Mouse (Mus musculus): ENCODE results near the gene St3gal4.
A peak's percentile ranks its signal among the peaks of the same experiment; 100 is the strongest.

St3gal4 gene

DNA sequence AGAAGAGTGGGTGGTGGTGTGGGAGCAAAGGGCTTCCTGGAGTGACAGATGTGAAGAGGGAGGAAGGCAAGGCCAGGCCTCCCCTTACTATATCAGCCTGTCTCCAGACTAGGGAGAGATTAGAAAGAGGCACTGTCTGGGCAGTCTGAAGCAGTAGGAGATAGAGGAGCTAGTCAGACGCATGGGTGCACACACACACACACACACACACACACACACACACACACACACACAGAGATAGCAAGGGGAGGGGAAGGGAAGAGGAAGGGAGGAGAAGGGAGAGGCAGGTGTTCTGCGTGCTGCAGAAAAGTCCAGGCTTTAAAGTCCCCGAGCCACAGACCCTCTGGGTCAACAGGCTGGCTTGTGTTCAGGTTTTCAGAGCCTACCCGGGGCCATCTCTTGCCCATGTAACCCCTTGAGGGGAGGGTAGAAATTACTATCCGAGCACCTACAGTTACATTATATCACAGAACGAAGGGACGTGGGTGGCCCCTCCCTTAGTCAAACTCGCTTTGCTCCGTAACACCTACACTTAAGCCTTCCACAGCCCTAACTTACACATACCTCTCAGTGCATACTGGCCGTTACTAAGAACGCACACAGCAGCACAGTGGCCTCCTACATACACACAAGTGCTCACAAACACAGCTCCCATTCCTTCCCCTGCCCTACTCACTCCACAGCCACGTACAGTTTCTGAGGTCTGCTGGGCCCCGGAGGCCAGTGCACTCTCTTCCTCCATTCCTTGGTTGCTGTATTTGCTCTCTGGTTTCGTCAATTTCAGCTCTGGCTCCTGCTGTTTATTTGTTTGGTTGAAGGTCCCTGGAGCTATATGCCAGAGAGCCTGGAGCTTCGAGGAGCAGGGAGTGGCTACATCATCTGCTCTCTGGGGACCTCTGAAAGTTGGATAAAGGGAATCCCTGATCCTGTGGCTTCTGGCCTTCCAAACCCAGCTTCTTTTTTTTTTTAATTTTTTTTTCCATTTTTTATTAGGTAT lies 12.9 kb downstream of the St3gal4 start:
- DNase-seq, result no peak

DNA sequence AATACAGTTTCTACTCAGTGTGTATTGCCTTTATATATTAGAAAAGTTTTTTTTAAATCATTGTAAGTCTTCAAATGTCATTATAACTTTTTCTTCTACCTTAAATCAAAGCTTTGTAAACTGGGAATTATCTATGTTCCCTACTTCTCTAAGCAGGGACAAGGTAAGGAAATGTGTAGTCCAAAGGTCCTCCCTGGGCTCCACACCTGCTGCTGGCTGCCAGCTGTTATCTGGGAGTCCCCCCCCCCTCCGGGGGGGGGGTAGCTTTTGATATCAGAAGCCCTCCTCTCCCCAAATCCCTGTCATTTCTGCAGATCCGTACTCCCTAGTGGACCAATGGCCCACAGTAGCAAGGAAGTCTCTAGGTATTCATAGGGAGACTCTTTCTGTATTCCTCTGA lies 13.6 kb downstream of the St3gal4 start:
- DNase-seq, result no peak

DNA sequence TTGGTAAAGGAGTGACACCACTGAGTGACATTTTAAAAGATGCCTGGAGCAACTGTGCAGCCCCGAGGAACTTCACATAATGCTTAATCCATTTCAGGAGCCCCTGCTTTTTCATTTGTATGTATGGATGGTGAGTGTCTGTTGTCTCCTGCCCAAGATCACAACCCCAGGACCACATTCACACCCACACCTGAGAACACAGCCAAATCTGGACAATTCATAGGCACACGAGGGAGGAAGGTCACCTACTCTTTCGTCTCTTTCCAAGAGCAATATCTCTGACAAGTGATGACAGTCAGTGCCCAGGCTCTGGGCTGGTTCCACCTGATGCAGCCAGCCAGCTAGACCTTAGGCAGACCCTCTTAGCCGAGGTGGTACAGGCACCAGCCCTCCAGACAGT lies 14.4 kb downstream of the St3gal4 start:
- DNase-seq, result no peak

DNA sequence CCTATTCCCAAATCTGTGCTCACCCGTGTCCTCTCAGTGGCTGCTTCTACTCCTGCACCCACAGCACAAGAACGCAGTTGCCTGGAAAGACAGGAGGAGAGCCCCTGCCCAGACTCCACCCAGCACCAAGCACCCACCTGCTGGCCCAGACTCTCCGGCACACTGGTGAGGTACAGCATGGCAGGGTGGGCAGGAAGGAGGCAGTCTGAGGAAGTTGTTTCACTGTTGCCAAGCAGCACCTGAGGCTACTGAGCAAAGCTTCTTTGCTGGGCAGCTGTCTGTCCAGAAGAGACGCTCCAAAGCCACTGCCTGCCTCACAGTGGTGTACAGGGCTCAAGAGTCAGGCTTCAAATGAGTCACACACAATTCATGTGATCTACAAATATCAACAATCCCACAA lies 20.3 kb downstream of the St3gal4 start:
- peak; percentile 3 for DNase-seq

DNA sequence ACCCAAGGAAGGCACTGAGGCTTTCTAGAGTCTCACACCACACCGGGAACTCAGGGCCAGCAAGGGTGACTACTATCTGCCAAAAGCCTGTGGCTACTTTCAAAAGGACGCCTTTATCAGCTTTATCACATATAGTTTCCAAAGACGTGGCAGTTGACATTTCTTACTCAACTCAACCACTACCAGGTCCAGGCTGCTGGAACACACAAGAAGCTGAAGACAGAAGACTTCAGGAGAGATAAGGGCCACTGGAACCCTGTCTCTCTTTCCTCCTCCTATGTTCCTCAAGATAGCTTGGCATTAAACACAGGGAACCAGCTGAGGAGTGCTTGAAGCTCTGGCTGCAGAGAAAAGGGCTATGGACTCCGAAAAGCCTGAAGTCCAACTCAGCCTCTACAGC lies 21.2 kb downstream of the St3gal4 start:
- DNase-seq, result peak; percentile 0

DNA sequence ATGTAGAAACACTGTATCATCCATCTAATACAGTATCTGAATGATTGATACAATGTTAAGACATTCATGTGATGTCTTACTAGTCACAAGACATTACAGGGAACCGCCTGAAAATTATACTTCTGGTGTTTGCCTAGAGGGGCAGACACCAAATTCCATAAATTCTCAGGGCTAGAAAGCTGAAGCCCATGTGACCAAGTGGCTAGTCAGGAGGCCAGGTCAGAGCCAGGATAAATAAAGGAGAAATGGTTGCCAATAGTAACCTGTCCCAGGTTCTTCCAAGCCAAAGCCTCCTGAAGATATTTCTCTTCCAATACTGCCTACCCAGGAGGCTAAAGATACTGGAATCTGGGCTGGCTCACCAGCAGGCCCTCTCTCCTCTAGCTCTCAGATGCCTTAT lies 23.3 kb downstream of the St3gal4 start:
- peak; percentile 16 for DNase-seq

DNA sequence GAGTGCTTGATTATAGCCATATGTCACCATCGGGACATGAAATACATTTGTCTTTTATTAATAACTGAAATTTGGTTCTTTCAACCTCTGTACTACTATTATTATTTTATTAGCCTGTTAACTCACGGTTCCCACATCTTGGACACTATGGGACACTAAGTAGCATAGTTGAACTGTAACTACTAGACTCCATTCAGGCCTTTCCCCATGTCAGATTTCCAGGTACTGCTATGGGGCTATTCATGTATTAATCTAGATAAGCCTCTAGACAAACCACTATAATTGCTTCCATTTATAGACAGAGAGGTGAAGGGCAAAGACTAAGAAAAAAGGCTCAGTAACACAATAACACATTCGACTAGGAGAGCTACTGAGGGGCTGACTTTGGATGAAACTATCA lies 25.7 kb downstream of the St3gal4 start:
- DNase-seq, result no peak

DNA sequence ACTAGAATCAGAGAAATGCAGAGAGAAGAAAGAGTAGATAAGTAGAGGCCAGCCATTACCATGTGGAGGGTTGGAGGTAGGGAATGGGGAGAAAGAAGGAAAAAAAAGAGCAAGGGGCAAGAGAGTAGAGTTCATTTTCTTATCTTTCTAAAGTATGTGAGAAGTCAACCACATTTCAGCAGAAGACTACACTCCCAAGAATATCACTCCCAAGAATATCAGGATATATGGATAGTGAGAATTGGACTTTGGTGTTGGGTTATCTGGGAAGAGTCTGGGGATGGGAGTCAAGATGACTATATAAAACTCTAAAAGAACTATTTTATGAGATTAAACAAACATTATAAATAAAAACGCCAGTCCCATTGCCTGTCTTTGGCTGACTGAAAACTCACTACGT lies 26.2 kb downstream of the St3gal4 start:
- DNase-seq, result no peak

DNA sequence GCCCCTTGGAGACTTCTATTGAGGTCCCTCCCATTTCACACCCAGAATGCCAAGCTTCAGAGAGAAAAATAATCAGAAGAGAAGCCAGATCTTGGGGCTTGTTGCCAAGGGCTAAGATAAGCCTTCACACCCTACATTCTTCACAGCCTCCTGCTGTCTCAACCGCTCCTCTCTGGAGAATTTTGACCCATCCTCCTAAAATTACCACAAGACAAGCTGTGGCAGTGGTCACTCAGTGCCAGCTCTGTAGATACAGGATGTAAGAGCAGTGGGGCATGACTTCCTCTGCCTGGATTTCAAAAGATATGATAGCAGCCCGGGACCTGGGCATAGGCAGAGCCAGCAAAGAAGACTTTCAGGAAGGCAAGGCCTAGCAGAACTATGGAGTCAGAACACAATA lies 57.6 kb downstream of the St3gal4 start:
- peak; percentile 2 for DNase-seq

DNA sequence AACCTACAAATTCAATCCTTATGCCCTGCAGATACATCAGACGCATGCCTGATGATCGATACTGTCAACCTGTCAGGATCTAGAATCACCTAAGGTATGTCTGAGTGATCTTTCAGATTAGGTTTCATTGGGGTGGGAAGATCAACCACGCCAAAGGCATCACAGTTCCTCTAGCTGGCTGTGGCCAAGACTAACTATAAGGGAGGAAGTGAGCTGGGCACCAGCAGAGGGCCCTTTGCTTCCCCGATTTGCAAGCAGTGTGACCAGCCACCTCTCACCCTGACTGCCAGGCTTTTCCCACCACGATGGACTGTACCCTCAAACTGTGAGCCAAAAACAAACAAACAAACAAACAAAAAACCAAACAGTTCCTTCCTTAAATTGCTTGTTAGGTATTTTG lies 59.2 kb downstream of the St3gal4 start:
- peak; percentile 8 for DNase-seq

DNA sequence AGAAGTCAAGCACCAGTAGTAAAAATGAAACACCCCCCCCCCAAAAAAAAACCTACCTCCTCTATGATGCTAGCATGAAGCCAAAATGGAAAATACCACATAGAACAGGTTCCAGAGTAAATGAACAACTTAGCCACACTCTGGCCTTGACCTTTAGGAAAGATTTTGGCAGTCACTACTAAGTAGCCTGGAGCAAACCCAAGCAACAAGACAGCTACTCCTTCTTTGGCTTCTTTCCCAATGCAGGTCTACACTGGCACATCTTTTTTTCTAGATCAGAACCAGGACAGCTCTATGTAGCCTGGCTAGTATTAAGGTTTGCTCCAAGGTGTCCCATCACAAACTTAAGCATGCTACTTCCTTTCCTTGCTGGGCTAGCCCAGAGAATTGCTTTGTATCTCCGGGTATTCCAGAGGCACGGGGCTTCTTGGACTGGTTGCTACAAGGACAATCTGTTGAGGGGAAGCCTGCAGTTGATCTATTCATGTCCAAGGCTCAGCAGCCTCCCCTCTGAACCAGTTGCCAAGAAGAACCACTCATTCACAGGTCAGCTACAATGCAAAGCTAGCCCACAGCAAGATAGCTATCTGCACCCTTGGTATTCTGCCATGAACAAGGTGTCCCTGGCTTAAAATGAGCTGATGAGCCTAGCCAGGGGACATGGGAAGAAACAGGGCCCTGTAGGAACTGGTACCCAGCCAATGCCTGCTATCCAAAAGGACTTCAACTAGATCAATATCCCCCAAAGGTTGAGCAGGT lies 60.3 kb downstream of the St3gal4 start:
- peak; percentile 92 for DNase-seq

DNA sequence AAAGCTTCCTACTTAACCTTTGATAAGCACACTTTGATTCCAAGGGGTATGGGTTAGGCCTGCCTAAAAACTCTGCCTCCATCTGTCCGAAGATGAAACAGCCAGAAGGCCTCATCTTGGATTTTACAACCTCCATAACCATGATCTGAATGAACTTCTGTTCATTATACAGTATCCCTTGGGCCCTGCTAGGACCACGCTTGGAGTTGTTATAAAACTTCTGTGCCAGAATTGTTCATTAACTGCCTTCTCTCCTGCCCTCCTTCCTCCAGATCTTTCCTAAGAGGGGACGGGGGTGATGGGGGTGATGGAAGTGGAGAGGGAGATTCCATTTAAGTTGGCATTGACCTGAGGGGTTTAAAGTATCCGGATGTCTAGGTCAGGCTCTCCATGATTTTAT lies 60.9 kb downstream of the St3gal4 start:
- peak; percentile 32 for DNase-seq

DNA sequence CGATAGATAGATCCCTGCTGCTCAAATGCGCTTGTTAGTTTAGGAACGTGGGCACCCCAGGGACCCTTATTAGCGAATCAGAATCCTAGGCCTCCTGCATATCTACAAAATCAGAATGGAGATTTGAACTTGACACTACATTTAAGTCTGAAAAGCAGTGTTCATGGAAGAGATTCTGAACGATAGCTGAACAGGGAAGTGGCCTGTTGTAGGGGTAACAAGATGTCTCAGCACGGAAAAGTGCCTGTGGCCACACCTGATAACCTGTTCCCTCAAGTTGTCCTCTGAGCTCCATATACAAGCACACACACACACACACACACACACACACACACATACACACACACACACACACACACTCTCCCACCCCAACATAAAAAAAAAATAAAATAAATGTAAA lies 61.4 kb downstream of the St3gal4 start:
- DNase-seq, result peak; percentile 4

DNA sequence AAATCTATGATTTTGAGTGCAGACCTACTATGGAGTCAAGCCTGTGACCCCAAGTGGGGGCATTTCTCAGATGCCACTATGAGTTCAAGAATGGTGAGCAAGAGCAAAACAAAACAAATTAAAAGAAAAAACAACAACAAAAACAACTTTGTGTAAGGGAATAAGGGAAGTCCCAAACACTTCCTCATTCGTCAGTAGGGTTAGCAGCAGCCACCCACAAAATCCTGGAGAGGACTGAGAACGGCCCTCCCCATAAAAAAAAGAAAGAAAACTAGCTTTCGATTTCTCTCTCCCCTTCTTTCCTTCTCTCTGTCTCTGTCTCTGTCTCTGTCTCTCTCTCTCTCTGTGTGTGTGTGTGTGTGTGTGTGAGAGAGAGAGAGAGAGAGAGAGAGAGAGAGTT lies 62.5 kb downstream of the St3gal4 start:
- DNase-seq, result no peak

DNA sequence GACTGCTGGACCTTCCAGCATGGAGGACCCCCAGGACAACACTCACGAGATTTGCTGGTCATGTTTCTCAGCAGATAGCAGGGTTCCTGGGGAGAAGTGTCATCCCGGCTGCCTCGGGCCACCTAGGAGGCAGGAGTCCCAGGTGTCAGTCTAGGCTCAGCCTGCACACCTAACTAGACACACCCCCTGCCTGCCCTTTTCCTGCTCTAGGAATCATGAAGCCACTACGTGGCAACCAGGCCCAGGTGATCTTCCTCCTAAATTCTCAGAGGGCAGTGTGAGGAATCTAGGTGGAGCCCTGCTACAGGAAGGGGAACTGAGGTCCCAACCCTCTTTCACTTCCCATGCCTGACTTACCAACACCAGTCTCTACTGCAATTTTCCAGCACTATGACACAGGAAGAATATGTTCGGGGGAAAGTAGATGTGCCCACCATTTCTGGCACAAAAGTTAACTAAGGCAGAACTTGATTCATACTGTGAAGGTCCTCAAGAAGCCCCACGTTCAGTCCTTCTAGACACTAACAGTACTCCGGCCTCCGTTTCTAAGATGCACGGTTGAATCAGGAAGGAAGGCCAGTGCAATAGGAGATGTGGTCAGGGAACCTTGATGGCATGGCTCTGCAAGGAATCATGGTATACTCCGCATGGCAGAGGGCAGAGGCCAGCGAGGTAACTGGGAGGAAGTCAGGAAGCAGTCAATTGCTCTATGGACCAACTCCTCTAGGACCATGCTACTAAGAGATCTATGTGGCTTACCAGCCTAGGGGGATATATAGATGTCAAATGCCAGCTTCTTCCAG lies 63.3 kb downstream of the St3gal4 start:
- DNase-seq, result peak; percentile 4

DNA sequence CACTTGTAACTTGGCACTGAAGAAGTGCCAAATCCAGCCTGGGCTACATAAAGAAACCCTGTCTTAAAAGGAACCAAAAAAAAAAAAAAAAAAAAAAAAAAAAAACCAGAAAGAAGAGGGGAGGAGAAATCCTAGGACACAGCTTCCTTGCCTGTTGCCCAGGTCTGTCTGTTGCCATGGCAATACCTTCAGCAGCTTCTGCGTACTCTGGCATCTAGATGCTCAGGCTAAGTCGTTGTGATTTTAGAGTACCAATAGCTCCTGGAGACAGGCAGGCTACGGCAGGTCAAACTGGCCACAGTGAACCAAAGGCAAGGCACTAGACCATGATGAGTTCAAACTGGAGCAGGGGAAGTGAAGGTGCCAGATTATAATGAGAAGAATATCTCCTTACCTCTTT lies 65.4 kb downstream of the St3gal4 start:
- DNase-seq, result peak; percentile 3

DNA sequence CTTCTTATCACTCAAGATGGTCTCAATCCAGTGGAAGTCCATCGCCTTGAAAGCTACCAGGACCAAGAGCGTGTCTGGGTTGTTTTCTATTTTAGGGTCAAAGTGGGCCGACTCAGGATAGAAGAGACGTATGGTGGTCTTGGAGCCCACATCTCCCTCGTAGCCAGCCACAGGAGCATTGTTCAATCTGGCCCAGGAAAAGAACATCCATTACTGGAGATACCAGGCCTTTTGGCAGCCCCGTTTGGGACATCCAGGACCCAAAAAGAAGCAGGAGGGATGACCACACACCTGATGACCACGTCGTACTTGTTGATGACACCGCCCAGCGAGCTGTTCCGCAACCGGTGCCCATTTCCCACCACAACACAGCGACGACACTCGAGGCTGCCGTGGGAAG lies 66.0 kb downstream of the St3gal4 start:
- no peak for DNase-seq

DNA sequence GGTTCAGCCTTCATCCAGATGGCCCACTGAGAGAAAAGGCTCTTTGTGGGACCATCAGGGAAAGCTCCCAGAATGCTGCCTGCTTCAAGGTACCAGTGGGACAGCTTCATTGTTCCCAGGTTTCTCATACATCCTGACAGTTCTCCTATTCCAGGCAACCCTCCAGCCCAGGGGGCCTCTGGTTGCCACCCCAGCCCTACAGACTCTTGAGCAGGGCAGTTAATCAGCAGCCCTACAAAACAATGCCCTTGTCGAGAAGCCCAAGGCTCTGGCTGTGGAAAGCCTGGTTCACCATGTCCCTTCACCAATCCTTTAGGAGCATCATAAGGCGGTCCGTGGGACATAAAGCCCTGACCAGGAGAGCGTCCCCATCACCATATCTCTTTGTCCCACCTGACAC lies 66.4 kb downstream of the St3gal4 start:
- no peak for DNase-seq

DNA sequence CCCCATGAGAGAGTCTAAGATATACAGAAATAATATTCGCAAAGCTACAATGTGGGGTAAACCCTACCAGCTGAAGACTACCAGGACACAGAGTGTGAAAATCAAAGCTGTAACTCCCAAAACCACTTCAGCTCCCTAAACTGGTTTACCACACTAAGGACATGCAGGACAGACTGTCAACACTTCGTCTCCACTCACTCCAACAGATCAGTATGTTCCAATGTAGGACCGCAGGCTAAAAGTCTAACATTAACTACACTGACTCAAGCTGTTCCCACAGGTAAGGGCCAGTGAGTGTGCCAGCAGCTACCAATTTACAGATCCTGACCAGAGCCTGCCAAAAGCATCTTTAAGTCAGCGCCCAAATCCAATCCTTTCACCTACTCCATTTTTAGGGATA lies 67.4 kb downstream of the St3gal4 start:
- DNase-seq, result peak; percentile 53

DNA sequence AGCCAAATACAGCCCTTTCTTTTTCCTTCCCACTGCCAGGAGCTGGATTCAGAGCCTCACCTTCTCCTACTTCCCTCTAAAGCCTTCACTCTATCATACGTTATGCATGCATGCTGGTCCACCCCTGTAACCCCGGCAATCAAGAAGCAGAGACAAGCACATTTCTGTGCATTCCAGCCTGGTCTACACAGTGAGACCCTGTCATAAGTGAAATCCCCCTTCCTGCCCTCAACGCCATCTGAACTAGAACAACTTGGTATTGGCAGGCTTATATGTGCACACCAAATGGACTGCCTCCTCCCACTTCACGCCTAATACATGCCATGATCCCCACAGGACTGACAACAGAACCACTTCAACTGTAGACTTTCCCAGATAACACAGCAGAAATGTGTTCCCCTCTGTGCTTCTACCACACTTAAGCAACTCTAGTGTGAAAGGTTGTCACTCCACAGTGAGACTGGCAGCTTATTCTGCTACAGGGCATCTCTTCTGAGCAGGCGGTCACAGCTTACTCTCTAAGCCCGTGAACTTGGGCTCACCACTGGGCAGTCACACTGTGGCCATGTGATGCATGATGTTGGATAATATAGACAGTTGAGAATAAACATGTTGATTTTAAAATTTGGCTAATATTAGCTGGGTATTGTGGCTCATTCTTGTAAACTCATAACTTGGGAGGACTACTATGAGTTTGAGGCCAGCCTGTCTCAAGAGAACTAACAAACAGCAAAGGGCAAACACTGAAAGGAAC lies 68.2 kb downstream of the St3gal4 start:
- no peak for DNase-seq

DNA sequence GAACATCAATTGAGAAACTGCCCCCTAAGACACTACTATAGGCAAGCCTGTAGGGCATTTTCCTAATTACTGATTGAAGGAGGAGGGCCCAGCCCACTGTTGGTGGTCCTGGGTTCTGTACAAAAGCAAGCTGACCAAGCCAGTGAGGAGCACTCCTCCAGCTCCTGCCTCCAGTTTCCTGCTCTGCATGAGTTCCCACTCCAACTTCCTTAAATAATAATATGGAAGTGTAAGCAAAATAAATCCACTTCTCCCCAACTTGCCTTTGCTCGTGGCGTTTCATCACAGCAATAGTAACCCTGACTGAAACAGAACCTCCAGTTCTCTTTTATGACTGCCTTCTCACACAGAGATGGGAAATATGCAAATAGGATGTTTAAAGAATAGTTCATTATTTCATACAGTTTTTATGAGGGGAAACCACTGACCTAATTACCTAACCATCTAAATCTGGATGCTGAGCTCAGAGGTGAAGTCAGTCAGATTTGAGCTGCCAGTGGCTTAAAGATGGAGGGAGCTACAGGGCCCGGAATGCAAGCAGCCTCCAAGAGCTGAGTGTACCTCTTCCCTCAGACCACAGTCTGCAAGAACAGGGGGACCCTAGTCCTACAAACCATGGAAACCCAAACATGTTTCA lies 69.1 kb downstream of the St3gal4 start:
- DNase-seq, result no peak

DNA sequence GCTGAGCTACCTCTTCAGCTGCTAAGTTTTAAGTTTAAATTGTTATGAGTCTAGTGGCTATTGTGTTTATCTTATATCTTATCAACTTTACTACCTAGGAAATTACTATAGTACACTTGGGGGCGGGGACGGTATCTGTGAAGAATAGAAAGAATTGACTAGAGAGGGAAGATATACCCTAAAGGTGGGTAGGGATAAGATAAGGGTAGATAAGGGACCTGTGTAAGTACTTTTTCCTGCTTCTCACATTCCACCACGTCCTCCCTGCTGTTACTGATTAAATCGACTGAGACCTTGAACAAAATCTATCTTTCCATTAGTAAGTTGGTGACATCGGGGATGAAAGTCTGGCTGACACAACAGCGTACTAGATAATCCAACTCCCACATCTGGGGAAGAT lies 70.6 kb downstream of the St3gal4 start:
- DNase-seq, result no peak
